Mouse (Mus musculus): ENCODE results near the gene Arfip2.
A peak's percentile ranks its signal among the peaks of the same experiment; 100 is the strongest.

The Arfip2 gene

DNA sequence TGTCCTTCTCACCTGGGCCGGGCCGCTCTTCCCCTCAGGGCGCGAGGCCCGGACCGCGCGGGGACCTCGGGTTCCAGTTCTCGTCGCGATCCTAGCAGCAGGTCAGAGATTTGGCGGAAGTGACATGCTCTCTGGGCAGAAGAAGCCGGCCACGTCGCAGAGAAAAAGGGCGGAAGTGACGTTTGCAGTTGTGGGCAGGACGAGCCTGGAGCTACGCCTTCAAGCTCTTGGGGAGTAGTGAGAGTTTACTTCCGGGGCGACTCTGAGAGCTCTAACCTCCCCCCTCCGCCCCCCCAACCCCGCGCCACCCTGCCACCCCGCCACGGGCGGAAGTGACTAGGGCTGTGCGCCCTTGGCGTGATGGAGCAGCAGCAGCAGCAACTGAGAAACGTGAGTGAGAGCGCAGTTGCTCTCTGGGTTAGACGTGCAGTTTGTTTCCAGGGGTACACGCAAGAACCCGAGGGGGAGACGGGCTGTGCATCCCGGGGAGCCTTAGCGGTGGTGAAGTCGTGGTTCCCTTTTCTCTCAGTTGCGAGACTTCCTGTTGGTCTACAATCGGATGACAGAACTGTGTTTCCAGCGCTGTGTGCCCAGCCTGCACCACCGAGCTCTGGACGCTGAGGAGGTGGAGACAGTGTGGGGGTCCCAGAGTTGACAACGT lies at the start of gene Arfip2, which contains the start of gene Gm45799:
Gene Arfip2, minus strand, starts transcription at position 184 of the 661 bp plus-strand sequence.
Gene Gm45799, plus strand, starts transcription at position 320 of the 661 bp plus-strand sequence.
- DNase-seq (ENCODE audit: low spot score in 2 of 2): peak; percentile 95 to 98

DNA sequence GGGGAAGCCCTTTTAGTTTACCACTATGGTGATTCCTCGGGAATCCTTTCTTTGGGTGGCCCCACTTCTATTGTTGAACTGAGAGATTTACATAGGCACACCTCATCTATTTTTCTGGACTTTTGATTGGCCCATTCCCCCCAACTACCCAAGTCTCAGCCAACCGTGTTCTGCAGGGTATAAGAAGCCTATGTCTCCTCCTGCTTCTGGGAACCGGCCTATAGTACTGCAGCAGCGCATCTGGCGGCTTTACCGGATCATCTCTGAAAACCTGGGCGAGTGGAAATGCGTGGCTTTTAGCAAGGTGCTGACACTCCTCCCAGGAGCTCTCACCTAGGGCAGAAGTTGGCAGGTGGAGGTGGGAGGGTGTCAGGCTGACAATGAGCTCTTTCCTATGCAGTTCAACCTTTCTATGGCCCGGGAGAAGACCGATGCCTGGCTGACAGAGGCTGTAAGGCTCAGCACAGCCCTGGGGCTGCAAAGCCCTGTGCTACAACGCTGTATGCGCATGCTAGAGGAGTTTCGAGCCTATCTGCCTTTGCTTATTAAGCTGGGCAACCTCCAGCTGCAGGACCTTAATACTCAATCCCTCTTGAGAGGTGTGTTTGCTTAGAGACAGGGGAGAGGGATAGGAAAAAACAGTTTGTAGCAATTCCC lies 45.5 kb upstream of the Arfip2 start:
- no peak for DNase-seq (ENCODE audit: low spot score in 2 of 2)

DNA sequence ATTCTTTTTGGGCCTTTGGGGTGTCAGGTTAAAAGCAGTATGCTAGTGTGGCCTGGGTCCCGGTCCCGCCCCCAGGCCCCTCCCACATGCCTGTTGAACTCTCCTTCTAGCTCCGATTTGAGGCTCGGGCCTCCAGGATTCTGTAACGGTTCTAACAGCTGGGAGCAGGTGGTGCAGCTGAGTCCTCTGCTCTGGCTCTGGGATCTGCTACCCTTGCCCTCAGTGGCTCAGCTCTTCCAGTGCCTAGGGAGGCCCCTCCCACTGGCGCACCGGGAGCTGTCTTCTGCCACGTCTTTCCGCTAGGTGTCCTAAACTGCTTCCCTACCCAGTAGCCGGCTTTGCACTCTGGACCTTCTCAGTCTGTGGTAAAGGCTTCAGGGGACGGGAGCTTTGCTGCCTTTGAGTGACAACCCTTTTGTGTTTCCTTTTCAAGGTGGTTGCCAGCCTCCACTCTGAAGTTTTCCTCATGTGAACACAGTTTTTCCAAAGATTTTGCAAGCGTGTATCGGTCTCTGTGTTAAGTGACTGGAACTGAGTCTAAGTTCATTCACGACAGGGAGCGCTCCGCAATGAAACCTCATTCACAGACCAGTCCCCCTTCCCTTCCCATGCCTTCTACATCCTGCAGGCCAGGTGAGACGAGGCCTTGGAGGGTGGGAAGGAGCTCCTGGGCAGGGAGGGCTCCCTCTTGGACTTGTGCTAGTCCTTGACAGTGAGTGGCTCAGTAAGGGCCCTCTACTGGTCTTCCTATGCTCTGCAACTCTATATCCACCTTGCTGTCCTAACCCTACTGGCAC lies 10.6 kb upstream of the Arfip2 start, which contains the start of gene Dnhd1:
Gene Dnhd1, plus strand, starts transcription at position 189 of the 797 bp plus-strand sequence.
- peak; percentile 78 to 80 for DNase-seq (ENCODE audit: low spot score in 2 of 2)

DNA sequence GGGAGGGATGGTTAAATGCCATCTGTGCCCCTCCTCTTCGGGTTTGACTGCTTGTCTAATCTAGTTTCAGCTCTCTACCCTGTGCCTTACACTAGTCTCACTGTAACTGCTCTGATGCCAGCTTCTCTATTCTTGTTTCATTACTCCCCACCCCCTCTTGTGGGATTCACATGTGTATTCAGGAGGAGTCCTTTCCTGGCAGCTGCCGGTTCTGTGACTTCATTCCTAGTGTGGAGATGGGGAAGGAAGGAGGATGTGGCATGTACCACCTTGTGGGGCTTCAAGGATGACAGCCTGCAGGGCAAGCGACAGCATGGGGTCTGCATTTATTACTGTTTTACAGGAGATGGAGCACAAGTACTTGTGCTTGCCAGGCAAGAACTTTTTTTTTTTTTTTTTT lies 1.7 kb upstream of the Arfip2 start:
- DNase-seq (ENCODE audit: low spot score in 2 of 2): no peak

DNA sequence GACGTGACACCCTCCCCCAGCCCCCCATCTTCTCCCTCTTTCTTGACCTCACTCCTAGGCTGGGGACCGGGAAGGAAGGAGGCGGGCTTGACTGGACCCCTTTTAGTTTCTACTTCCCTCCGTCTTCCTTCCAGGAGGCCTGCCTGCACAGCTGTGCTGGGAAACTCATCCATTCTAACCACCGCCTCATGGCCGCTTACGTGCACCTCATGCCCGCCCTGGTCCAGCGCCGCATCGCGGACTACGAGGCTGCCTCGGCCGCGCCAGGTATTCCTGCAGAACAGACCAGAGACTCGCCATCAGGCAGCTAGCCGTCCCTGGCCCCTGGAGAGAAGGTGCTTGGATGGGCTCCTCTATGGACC lies 659 bp upstream of the Arfip2 start:
- no peak for DNase-seq (ENCODE audit: low spot score in 2 of 2)

DNA sequence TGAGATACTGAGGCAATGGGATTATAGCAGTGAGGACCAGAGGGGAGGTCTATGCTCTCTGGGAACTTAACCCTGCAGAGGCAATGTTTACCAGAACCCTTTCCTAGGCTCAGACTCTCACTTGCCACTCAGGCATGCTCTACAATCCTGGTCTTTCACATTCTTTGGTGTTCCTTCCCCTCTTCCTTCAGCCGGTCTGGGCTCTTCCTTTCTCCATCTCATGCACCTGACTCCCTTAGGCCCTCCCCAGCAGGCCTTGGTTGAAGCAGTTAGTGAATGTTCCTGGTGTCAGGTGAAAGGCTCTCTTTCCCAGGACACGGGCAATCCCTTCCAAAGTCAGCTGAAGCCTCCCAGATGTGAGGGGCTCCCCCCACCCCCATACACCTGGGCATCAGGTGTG lies 460 bp downstream of the Arfip2 start, which contains the start of gene Timm10b:
Gene Timm10b, plus strand, starts transcription at position 301 of the 400 bp plus-strand sequence.
- no peak for DNase-seq (ENCODE audit: low spot score in 2 of 2)

DNA sequence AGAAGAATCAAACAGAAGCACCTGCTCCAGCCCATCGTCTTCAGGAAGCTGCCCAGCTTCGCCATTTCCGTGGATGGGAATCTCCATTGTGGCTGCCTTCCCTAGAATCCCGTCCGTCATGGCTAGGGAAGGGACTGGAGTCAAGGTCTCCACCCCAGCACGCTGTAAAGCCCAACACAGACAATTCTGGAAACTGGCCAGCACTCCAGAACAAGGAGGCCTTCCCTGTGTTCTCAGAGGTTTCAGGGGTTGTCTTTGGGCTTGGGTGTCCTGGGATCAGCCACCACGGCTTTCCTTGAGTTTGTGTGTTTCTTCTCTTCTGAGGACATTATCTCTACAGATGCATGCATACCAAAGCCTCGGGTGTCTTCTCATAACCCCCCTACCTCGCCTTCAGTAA lies 912 bp downstream of the Arfip2 start:
- DNase-seq (ENCODE audit: low spot score in 2 of 2): no peak

DNA sequence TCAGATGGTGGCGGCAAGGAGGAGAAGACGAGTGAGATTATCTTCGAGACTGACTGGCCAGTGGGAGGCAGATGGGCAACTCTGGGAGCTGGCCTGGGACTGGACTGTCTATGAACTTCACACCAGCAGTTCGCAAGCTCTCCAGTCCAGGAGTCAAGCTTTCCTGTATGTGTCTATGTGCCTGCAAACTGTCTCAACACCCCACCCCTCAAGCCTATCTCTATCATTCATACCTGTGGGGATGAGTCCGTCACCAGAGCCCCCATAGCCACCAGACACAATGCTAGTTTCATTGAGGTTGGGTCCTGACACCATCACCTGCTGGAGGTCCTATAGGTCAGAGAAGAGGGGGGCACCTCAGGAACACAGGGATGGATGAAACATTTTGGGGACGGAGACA lies 1.4 kb downstream of the Arfip2 start:
- DNase-seq (ENCODE audit: low spot score in 2 of 2): no peak

DNA sequence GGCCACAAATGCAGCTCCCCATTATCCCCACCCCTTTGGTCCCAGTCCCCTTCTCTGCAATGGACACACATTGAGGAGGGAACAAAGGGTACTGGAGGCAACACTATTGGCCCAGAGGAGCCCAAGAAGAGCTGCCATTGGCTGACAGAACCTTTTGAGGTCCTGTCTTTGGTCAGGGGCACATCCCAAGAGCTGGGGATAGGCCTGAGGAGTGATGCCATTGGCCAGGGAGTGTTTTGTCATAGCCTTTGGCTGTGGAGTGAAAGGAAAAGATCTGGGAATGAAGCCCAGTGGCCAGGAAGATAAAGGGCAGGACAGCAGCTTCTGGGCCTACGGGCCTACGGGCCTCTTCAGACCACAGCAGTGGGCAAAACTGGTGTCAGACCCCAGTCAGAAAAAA lies 4.5 kb downstream of the Arfip2 start:
- peak; percentile 35 to 39 for DNase-seq (ENCODE audit: low spot score in 2 of 2)

DNA sequence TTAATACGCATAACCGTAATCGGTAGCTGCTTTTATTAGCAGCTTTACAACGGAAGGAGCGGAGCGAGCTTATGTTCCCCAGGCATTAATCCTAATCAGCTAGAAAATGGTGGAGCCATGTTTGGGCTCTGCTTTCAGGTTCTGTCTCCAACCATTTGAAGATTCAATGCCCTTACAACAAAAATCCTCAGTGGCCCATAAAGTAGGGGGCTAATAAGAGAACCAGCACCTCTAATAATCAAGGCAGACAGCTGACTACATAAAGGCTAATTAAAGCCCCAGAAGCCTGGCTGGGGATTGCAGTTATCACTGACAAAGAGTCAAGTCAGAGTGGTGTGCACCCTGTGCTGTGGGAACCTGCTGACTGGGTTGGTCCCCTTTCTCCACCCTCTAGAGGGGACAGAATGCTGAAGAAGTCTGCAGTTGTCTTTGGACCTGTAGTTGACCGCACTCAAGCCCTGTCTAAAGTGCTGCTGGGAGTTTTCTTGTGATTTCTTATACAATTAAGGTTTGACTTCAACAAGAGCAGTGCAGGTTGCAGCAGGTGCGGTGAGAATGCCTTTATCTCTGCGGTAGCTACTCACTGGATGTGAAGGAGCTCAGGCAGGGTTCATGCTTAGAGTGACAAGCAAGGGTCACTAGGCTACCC lies 5.8 kb downstream of the Arfip2 start:
- DNase-seq (ENCODE audit: low spot score in 2 of 2): no peak

DNA sequence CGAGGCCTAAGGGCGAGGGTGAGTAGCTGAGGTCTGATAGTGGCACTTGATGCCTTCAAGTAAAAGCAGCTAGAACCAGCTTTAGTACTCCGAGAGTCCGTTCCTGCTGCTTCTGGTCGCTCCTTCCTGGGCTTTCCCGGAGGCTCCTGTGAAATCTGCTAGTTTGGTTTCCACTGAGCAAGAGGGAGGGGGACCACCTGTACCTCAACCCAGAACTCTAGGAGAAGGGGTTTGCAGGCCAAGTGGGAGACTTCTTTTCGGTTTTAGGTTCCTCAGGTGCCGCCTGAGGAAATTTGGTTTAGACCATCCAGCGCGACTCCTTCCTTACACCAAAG lies 6.4 kb downstream of the Arfip2 start:
- no peak for DNase-seq (ENCODE audit: low spot score in 2 of 2)

DNA sequence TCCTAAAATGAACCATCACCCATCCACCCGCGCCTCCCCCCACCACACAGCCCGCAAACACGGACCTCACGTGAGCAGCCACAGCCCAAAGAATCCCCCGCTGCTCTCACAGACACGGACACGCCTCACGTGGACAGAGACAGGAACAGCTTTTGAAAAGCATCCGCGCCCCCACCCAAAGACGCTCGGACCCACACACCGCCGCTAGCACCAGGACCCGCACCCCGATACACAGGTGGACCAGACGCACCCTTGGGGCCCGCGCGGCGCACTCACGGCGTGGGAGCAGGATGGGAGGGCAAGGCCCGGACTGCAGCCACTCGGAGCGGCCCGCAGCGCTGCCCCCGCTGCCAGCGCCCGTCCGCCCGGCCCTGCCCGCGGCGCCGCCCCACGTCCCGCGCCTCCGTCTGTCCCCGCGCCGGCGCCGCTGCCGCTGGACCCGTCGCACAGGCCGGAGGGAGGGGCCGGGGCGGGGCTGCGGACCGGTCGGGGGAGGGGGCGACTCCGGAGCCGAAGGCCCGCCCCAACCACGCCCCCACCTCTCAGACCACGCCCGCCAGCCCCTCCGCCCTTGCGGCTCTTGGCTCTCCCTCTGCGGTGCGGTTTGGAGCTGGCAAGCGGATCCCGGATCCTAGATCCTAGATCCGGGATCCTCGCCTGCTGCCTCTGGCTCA lies 7.0 kb downstream of the Arfip2 start, which contains the start of gene Trim3:
Gene Trim3, minus strand, starts transcription at position 445 of the 674 bp plus-strand sequence.
- peak; percentile 90 to 91 for DNase-seq (ENCODE audit: low spot score in 2 of 2)

DNA sequence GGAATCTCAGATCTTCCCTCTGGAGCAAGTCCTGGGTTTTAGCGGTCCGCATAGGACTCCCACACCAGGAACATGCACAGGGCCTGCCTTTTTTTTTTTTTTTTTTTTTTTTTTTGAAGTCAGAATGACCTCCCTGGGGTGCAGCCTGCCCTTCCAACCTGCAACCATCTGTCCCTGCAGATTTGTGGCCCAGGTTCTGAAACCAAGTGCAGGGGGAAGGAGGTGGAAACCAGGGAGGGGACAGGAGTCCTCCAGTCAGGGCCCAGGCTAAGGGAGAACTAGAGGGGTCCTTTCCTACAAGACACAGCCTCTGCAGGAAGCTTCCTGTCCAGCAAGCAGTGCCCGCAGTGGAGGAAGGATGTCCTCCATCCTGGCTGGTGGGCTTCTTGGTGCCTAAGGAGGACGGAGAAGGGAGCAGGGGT lies 7.7 kb downstream of the Arfip2 start:
- peak in 1 of 2 experiments; percentile 39 for DNase-seq (ENCODE audit: low spot score in 2 of 2)

DNA sequence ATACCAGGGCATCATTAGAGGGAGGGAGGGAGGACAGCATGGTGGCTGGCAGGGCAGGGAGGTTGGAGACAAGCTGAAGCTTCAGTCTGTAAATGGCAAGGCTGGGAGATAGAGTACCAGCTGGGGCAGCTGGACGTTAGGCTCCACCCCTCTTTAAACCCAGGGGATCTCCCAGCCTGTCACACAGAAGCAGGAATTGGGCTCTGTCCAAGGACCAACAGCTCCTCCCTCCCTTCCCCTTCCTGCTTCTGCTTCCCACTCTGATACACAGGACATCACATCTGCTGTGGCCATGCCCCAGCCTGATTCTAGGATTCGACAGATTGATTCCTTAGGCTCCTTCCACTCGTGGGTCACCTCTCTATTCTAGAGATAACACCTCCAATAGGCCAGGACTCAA lies 11.6 kb downstream of the Arfip2 start:
- DNase-seq (ENCODE audit: low spot score in 2 of 2): peak; percentile 86 to 89

DNA sequence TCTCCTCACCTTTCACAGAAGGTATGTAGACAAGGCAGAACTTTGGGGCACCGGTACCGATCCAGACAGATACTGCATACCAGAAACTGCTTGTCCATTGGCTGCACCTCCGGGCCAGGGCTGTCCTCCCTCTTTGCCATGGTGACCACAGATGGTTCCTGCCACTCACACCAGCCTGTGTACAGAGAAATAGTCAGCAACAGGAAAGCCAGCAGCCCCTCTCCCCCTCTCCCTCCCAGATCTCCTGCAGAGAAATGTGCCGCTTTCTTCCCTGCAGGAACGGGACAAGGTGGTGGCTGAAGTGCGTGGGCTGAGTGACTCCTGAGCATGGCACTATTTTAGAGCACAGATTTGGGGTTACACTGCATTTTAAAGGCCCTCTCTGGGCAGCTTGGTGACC lies 14.8 kb downstream of the Arfip2 start:
- DNase-seq (ENCODE audit: low spot score in 2 of 2): no peak

DNA sequence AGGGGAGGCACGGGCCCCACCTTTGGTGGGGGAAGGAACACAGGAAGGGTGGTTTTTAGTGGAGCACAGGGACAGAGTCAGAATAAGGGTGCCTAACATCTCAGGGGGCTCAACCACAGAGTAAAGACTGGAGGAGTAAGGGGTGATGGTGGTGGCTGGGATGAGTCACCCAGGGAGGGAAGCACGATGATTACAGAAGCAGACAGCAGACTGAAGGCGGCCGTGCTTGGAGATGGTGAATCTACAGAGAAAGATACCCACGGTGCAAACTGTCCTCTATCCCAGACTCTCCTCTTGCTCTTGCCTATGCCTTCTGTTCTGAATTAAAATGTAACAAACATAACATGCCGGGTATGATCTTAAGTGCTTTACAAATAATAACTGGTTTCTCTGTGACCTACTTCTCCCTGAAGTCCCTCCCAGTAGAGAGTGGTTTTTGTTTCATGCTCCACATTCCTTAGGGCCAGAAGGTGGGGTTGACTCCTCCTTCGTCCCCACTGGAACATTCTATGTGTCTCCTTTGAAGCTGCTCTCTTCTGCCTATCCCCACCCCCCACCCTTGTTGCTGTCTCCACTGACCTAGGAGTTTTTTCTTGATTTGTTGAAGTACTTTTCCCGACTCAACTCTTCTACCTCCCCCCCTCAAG lies 18.4 kb downstream of the Arfip2 start:
- DNase-seq (ENCODE audit: low spot score in 2 of 2): no peak

DNA sequence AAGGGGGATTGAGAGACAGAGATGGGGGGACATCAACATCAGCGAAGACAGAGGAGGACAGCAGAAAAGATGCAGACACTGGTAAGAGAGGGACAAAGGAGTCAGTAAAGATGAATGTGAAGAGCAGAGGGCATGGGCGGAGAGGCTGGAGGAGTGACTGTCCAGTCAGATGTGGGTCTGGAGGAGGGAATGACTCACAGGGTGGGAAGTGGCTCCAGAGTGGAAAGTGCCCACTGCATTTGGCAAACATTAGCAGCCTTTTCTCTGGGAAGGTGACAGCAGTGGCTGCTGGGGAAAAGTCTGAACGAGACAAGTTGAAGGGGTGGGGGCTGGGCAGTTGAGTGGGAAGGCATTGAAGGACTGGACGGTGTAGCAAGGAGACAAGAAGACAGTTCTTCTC lies 19.2 kb downstream of the Arfip2 start:
- DNase-seq (ENCODE audit: low spot score in 2 of 2): no peak

DNA sequence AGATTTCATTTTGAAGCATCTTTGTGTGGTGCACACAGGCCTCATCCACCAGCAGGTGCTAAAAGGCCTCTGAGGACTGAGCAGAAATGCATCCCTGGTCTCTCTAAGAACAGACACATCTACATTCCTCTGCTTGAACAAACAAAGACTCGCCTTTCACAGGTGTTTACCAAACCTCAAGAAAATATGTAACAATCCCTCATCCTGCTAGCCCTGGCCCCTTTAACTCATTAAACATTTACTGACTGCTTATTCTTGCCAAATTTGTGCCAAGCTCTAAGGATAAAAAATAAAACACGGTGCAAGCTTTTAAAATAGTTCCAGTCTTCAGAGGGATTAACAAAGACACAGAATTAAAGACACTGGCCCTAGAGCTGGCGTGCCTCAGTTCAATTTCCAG lies 20.5 kb downstream of the Arfip2 start:
- no peak for DNase-seq (ENCODE audit: low spot score in 2 of 2)

DNA sequence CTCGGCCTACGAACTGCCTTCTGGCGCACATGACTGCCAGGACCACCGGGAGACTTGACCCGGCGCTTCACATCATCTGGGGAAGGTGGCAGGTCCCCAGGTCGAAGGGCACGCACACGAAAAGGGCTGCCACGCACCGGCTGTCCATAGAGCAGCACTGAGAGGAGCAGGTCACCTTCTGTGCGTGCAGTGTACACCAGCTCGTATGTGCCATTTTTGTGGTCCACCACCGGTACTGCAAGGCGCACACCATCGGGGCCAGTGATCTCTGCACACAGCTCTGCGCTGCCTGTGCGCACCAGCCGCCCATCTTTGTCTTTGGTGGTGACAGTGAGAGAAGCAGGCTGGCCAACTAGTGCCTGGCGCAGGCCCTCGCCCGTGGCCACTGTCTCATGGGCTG lies 22.4 kb downstream of the Arfip2 start:
- no peak for DNase-seq (ENCODE audit: low spot score in 2 of 2)

DNA sequence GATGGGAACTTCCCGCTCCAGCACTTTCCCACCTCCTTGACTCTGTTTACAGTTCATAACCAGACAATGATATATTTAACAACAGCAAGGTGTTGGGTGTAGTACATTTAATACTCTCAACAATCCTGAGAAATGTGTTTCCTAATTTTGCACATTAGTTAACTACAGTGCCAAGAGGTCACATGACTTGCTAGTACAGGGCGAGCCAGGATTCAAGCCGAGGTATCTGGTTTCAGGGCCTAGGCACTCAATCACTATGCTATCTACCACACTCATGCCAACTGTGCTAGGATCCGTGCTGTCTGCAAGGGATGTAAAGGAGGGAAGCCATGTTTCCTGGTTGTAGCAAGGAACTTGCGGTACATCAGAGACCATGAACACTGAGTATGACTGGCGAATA lies 23.7 kb downstream of the Arfip2 start:
- DNase-seq (ENCODE audit: low spot score in 2 of 2): peak in 1 of 2 experiments; percentile 33

DNA sequence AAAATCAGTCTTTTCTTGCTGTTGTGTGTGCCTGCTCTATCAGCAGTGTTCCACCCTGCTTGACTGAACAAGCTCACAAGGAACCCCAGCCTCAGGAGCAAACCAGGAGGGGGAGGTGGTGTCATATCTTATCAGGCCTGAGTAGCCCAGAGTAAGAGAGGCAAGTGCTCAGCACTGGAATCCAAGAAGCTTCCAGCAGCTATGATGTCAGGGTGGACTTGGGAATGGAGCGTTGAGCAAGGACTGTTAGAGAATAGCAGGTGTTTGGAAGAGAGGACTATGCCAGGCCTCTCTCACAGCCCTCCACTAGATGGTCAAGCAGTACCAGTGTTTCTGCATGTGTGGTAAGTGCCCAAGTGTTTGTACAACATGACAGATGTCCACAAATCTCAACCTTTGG lies 24.5 kb downstream of the Arfip2 start:
- DNase-seq (ENCODE audit: low spot score in 2 of 2): no peak

All from heart, adult 9 months (tissue).